Mouse (Mus musculus) embryonic fibroblast, embryonic 13.5 days (primary cell): ENCODE data around the gene Cldn8.

ENCODE experiments used
- CTCF ChIP-seq: IDR thresholded peaks from 2 replicates; pipeline ENCODE4 v1.5.1; 2011; ENCODE audit warnings: mild to moderate bottlenecking, control low read depth, low read length, moderate library complexity, borderline replicate concordance; ENCODE audit not compliant: insufficient read depth
- POLR2A ChIP-seq: IDR thresholded peaks from 2 replicates; pipeline ENCODE4 v1.6.1; 2011; ENCODE audit warnings: low read depth, mild to moderate bottlenecking, control low read depth, low read length, moderate library complexity

DNA sequence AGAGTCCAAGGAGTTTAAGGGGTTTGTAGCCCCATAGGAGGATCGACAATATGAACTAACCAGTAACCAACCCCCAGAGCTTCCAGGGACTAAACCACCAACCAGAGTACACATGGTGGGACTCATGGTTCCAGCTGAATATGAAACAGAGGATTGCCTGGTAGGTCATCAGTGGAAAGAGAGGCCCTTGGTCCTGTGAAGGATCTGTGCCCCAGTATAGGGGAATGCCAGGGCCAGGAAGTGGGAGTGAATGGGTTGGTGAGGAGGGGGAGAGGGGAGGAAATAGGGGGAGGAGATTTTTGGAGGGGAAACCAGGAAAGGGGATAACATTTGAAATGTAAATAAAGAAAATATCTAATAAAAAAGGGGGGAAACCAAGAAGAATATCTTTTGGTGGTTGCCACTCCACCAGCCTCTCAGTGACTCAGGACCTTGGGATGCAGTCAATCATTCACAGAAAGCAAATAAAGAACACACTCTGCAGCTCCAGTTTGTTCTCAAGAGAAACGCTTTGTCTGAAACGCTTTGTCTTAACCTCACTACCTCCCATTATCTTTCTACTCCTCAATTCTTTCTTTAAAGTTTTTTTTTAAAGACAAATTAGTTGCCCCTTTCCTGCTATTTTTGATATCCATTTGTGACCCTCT, 23.0 kb downstream of the Cldn8 start:
- TF ChIP-seq CTCF (no peak), POLR2A (no peak)
